Mouse (Mus musculus) frontal cortex, postnatal 14 days (tissue): ENCODE results near the gene Lrwd1.

Experiments
- DNase-seq, 2 experiments: peaks; one replicate each; pipeline ENCODE4 v3.0.0; 2022; ENCODE audit warnings: low spot score in 2 of 2

Gene Lrwd1

GRCm38 (mm10) chr5:136091927-136092326, 43.9 kb downstream of the Lrwd1 start:
- no peak for DNase-seq

- DNase-seq: no peak
Observed at GRCm38 (mm10) chr5:136088821-136089575, 46.9 kb downstream of the Lrwd1 start.

GRCm38 (mm10) chr5:136086290-136086689, 49.6 kb downstream of the Lrwd1 start:
- DNase-seq: no peak

GRCm38 (mm10) chr5:136084891-136085651, 50.8 kb downstream of the Lrwd1 start:
- no peak for DNase-seq

- no peak for DNase-seq
Observed at GRCm38 (mm10) chr5:136084144-136084881, 51.6 kb downstream of the Lrwd1 start.

- peak; percentile 90 for DNase-seq
Observed at GRCm38 (mm10) chr5:136083669-136084107, 52.2 kb downstream of the Lrwd1 start, which contains the start of gene Rasa4. Gene Rasa4 (plus strand): TSS chr5:136083916.

- DNase-seq: no peak
Observed at GRCm38 (mm10) chr5:136082345-136082744, 53.5 kb downstream of the Lrwd1 start.

- no peak for DNase-seq
Observed at GRCm38 (mm10) chr5:136078136-136078535, 57.7 kb downstream of the Lrwd1 start.

- no peak for DNase-seq
Observed at GRCm38 (mm10) chr5:136077001-136077550, 58.8 kb downstream of the Lrwd1 start.

- no peak for DNase-seq
Observed at GRCm38 (mm10) chr5:136076284-136076683, 59.6 kb downstream of the Lrwd1 start.

- DNase-seq: no peak
Observed at GRCm38 (mm10) chr5:136075076-136075475, 60.8 kb downstream of the Lrwd1 start.

GRCm38 (mm10) chr5:136073526-136073925, 62.3 kb downstream of the Lrwd1 start:
- no peak for DNase-seq

- no peak for DNase-seq
Observed at GRCm38 (mm10) chr5:136073051-136073450, 62.8 kb downstream of the Lrwd1 start.
